Mouse (Mus musculus): ENCODE measurements at regions not wholly inside any gene's neighbourhood (a gene's known extent, or its start where the extent isn't known, plus 50 kb on each side); places are given as distances from the start of the nearest gene placed in this dataset.
A peak's percentile ranks its signal among the peaks of the same experiment; 100 is the strongest.

DNA sequence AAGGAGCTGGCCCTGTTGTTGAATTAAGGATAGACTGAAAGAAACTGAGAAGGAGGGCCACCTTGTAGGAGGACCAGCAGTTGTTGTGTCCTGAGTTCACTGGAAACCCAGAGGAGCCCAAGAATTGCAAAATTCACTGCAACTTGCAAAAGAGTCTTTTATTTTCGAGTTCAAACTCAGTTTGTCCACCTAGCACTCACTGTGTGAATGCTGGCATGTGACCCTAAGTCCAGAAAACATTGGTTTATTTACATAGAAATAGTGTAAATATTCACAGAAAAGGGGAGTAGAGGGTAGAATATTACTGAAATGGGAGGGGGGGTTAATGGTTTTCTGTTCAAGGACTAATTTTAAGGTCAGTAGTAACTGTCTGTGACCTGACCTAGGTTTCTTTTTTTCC is 394.7 kb downstream of the 4933405O20Rik start:
- DNase-seq (ENCODE audit: low spot score in 2 of 2): no peak

DNA sequence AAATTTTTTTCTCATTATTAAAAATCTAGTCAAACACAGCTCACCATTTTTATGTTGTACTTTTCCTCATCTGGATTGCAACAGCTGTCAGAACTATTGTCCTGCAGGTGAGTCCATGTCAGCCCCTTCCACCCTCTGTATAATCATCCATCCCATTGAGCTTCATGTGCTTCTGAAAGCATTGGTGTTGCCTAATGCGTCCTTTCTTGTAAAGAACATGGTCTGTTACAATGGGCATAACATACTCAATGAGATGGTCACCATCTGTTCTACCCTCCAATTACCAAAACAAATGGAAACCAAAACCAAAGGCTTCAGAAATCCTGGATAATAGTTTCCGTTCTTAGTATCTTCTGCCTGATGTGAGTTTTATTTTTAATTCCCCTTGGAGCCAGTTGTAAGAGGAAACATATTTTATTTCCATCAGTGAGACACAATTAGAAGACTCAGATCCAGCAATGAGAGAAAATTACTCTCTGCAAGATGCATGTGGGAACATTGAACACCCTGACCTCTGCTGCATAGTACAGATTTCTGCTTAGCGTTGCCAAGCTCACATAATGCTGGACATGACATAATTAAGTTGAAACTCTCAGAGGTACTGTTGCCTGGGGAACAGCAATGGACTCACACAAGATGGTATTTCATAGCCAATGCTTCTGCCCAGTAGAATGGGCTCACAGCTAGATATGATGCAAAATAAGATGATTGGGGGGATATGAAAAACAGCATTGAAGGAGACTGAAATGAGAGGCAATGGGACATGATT is 443.1 kb downstream of the 4933405O20Rik start:
- no peak for DNase-seq (ENCODE audit: low spot score in 2 of 2)

DNA sequence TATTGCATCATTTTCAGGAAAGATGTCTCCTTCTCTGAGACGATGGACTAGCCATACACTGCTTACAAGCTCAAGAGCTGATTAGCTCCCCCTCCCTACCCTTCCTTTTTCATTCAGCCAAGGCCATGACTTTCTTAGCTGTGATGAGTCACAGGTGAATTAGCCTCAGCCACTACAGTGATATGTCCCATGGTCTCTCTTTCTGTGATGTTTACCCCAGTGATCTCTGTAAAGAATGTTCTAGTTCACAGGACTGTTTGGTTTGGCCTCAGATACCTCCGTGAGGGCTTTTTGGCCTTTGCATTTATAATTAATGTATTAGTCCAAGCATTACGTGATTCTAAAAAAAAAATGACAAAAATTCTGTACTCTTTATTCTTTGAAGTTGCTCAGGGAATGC is 452.5 kb downstream of the 4933405O20Rik start:
- DNase-seq (ENCODE audit: low spot score in 2 of 2): no peak

DNA sequence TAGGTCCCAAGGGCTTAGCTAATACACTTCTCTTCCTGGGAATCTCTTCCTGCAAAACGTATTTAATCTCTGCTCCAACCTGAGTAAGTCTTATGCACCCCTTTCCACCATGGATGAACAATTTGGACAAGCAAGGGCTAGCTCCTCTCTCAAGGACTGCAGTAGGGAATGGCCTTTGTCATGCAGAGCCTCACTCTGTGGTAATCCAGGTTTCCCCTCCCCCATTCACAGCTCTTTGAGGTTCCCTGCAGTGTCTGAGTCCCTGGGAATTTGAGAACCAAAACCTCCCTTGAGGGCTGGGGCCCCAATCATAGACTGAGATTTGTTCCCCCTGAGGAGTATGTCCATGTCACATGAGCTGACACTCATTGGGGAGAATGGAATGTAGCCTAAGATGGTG is 442.5 kb upstream of the Ano5 start:
- DNase-seq (ENCODE audit: low spot score in 2 of 2): no peak

DNA sequence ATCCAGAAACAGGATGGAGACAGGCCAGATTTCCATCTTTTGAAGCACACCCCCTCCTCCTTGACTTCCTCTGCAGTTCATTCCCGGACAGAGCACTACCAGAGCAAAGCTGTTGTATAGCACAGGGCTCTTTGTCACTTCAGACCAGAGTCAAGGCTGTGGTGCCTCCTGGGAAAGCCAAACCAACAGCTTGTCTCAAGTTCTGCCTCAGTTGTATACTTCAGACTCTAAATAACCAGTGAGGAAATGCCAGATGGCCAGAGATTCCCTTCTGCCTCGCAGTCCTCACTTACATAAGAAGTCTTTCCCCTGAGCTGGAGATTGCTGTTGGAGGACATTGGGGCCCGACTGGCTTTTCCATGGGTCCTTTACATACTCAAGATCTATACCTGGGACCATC is 417.1 kb upstream of the Ano5 start:
- DNase-seq (ENCODE audit: low spot score in 2 of 2): no peak

DNA sequence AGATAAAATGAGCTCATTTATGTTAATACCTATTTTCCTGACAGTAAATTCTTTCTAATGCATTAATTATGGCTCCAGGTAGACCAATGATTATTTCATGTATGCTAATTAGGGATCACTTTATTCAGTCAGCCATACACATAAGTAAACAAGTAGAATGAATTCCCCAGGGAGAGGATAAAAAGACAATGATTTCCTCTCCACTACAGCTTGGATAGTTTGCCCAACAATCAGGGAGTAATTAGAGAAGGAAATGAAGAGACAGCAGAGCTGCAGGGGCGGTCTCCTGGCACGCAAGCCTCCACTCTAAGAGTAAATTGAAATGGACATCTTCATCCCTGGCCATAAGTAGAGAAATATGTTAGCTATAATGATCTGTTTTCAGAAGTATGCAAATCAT is 409.7 kb upstream of the Ano5 start:
- no peak for DNase-seq (ENCODE audit: low spot score in 2 of 2)

DNA sequence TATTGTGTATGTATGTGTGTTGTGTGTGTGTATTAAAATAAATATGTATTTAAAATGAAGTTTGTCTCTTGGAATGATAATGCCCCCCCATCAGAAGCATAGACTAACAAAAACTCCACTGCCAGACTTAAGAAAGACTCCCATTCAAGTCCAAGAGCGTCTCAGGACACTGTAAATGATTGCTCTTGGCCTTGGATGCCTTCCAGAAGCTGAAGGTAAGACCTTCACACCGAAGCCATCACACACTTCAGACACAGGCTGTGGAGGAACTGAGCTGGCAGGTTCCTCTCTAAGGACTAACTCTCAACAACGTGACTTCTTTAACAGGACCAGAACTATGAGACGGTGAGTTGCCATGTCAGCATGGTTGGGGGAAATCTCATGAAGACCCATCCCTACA is 370.0 kb upstream of the Ano5 start:
- no peak for DNase-seq (ENCODE audit: low spot score in 2 of 2)

DNA sequence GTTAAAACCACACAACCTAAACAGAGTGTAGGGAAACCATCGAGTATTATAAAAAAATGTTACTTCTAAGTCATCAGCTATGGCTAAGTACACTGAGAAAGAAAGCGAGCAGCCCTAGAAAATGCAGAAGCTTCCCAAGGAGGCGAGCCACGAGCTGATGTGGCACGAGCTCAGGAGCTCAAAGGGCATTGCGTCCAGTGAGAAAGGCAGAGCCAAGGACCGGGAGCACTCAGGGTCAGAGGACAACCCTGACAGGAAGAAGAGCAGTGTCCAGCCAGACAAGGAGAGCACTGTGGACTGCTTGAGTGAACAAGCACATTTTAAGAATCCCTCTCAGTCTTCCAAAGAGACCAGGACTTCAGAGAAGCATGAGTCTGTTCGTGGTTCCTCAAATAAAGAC is 335.6 kb upstream of the Ano5 start:
- no peak for DNase-seq (ENCODE audit: low spot score in 2 of 2)

DNA sequence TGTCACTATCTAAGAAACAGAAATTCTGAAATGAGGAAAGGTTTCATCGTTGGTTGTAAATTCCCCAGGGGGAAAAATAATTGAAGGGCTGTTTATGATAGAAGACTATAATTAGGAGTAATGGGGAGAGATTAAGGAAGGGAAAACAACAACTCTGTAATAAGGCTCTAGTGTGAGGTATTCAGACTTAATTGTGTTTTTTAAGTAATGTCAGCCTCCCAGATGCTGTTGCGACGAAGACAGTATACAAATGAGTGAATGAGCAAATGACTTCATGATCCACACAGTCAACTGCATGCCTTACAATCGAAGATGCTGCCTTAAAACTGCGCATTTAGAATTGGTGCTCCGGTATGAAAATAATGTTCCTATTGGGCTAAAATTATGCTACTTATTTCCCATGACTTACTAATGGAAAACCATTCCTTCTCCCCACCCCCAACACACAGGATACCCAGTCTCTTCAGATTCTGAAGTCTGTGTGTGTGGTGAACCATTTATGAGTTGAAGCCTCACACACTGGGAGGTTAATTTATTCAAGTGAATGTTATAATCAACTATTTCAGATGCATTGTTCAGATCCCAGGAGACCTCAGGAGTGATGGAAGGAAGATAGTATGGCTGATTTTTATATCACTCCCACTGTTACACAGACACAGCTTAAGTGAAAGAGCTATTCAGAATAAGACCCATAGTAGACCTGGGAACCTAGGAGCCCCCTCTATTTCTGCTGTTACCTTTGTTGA is 295.2 kb upstream of the Ano5 start:
- no peak for DNase-seq (ENCODE audit: low spot score in 2 of 2)

DNA sequence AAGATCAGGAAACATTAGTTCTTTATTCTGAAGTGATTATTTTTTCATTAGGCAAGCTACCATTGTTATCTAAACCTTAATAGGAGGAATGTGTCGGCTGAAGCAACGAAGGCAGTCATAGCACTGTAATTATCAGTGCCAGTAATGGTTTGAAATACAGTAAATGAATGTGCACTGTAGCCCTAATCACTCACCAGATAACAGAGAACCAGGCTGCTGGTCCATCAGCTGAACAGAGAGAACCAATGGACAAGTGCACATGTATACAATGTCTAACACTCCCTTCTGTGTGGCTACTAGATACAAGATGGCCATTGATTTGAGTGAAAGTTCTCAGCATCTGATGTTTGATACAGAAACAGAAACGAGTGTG is 294.6 kb upstream of the Ano5 start:
- no peak for DNase-seq (ENCODE audit: low spot score in 2 of 2)

DNA sequence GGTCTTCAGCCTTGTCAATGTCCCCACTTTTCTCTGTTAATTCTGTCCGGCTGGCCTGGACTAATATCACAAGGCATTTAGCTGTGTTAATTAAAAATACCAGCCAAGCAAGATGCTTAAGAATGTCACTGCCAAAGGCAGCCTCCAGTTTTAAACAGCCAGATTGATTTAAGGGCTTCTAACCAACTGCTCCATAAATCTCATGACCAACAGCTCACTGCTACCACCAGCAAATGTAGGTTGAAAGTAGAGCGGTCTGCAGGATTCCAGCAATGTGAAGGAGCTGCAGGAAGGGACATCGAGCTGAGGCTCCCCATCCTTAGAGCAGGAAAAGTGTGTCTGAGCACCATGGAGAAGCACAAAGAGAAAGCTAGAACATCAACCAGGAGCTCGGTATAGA is 289.5 kb upstream of the Ano5 start:
- DNase-seq (ENCODE audit: low spot score in 2 of 2): no peak

DNA sequence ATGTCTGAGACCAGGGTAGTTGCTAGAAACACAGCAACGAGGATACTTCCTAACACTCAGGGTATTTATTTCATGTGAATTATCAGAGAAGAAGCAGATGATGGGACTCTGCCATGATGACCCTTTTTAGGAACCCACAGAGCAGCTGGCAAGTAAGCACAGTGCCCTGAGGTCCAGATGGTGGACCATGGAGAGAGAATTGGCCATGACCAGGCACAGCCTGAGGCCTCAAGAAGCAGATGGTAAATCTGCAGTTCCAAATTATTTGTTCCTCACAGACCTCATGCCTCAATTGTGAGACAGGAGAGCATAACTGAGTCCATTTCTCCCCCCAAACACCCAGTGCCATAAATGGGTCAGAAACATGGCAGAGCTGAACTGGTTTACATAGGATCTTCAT is 289.0 kb upstream of the Ano5 start:
- DNase-seq (ENCODE audit: low spot score in 2 of 2): no peak

DNA sequence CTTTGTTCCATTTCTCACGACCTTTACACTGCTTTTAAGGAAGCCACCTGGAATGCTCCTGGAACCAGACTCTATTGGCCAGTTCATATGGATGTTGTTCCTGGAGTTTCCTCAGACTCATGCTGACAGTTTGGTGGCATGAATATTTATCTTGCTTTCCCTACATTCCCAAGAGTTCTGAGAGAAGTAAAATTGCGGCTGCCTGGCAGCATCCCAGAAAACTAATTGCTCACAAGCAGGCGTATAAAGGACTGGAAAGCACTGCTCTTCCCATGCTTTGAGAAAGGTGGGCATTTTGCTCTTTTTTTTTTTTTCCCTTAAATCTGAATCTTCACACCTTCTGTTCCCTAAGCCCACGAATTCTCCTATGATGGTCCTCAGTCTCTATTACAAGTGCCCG is 283.7 kb upstream of the Ano5 start:
- DNase-seq (ENCODE audit: low spot score in 2 of 2): no peak

DNA sequence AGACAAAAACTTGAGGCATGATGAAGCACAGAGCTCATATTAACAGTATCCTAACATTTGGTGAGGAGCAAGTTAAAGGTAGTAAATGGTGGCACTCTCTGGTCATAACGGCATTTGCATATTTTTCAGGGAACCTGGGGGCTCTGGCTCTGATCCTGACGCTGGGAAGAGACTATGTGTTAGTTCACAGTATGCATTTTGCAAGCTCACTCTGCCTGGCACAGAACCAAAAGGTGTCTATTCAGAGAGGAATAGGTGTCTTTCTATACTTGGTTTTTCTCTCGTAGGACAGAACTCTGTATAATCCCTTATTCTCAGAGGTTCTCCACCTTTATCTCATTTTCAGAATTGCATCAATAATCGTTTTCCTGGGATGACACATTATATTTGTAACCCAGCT is 276.2 kb upstream of the Ano5 start:
- no peak for DNase-seq (ENCODE audit: low spot score in 2 of 2)

DNA sequence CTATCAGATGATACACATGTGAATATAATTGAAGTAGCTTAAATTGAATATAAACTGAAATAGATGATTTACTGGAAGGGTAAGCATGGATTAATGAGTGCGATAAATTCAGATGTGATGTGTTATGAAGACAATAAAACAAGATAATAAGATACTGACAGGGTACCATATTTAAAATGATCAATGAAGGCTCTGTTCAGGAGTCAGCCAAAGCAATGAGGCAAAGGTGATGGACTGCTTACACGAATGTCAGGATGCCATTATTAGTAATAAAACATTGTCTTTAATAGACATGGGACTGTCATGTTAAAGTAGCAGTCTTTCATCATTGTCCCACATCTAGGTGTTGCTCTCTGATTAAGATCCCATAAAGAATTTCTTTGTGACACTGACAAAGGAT is 263.1 kb upstream of the Ano5 start:
- no peak for DNase-seq (ENCODE audit: low spot score in 2 of 2)

DNA sequence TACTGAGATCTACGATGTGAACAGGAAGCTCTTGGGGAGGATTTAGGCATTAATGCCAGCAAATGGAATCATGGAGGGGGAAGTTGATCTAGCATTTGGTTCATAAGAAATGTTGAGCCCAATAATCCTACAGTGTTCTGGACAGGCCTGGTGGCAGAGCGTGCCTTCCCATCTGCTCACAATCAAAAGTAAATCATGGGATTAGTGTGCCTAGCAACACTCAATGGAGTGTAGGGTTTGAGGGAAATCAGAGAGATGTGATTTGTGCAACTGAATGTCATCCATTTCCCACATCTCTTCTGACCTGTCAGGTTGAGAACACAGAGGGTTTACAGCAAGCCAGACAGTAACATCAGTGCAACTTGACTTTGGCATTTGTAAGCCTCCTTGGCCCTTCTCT is 256.4 kb upstream of the Ano5 start:
- DNase-seq (ENCODE audit: low spot score in 2 of 2): no peak

DNA sequence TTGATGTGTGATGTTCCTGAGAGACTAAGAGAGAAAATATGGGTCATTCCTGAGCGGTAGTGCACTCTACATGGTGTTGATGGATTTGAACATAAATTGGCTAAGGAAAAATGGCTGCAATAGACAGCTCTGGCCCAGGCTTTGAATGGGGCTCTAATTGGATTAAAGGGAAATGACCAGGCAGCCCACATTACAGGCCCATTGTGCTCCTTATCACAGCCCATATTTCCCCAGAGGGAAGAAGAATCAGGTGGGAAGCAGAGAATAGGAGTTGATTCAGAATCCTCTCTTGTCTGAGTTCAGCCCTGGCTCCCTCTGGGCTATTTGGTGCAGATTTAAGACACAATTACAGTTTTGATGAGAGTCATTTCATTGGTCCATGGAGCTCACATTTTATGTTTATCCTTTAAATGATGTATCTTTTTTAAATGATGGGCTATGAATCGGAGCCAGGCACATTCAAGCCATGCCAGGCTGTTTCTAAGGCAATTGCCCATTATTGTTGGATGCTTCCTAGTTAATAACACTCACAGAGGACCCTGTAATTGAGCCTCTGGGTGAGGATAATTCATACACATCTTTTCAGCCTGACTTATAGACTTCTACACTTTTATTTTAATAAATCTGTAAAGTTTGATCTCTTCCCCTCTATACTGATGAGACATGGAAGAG is 251.5 kb upstream of the Ano5 start:
- no peak for DNase-seq (ENCODE audit: low spot score in 2 of 2)

DNA sequence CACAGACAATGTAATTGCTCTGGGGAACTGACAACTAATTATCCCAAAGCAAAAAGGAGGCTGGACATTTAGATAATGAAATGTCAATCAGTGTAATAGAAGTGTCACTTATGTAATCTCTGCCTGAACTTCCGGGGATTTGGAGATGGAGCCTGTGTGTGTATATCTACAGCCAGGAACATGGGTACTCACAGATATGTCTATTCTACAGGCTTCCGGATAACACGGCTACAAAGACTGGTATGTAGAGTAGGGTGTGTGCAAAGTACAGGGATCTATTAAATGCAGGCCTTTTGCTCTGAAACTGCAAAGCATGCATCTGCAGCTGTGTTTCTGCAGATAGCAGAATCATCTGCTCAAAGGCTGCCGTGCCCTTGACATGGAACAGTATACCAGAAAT is 246.7 kb upstream of the Ano5 start:
- DNase-seq (ENCODE audit: low spot score in 2 of 2): no peak

DNA sequence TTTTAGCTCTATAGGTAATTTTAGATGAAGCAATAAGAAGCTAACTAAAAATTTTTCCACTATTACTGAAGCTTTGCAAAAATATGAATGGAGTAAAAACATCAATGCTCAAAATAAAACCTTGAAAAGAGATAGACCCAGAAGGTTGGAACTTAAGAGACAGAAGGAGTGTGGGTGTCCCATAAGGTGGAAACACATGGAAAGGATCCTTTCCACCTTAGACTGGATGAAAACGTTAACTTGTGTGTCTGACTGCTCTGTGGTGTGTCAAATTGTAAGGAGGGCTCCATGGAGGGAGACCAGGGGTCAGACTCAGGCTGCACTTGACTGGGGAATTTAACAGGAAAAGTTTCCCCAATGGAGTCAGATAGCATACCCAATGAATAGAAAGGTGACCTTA is 244.9 kb upstream of the Ano5 start:
- no peak for DNase-seq (ENCODE audit: low spot score in 2 of 2)

DNA sequence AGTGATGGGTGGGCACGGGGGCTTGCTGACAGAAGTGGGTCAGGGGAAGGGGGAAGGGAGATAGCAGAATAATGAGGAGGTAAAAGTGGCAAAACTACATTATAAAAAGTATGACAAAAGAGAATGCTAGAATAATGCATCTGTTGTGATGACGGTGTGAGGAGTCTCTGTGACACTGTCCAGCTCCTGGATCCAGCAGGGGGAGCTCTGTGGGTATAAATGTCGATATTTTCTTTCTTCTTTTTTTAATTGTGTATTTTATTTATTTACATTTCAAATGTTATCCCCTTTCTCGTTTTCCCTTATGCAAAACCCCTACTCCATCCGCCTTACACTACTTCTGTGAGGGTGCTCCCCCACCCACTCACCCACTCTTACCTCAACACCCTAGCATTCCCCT is 243.9 kb upstream of the Ano5 start:
- no peak for DNase-seq (ENCODE audit: low spot score in 2 of 2)

DNA sequence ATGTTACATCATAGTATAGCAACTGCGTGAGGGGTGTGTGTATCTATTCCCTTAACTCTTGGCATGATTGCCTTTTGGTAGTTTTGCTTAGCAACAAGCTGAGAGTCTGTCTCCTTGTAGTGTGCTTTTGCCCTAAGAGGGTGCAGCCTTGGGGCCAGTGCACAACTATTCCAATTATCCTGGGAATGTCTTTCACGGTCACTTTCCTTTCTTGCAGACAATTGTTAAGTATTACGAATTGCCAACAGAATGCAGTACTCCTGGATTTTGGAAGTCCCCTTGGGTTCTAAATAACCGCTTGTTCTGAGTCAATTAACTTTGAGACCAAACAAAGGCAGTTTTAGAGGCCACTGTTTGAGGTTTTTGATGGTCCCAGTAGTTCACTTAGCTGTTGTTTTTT is 242.1 kb upstream of the Ano5 start:
- no peak for DNase-seq (ENCODE audit: low spot score in 2 of 2)

DNA sequence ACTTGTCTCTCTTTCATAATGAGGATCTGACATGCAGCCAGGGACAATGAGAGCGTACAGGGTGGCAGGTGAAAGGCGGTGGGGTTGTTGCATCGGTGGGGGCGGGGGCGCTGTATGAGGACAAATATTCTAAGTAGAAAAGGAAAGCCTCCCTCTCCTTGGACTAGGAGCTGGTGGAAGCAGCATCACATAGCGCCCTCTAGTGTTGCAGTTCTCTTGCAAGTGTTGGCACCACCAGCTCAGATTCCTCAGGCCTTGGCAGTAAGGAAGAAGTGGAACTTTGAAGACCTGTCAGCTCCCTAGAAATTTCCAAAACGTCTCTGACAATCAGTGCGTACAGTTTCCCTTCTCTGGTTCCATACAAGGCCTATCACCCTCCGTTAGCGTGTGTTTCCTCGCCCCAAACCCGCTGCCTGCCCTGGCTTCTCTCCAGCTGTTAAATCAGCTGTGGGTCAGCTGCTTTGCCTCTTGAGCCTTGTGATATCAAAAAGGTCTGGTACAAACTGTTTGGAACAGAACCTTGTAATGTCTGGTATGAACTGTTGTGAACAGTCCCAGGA is 240.2 kb upstream of the Ano5 start:
- peak; percentile 4 to 10 for DNase-seq (ENCODE audit: low spot score in 2 of 2)

DNA sequence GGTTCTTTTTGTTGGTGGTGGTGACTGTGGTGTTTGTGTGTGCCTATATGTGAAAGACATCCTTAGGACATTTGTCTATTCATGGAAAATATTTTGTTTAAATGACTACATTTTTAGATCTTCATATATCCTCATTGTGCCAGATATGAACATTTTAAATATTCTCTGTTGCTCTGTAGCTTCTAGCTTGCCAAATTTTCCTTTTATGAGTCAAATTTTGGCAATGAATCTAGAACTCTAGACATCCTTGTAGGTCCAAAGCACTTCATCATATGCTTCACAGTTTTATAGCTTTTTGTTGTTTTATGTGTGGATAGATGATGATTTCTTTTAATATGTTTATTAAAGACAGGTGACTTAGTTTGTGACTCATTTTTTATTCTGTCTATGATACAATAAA is 229.4 kb upstream of the Ano5 start:
- no peak for DNase-seq (ENCODE audit: low spot score in 2 of 2)

All from gastrocnemius, adult 8-10 months (tissue).